Mouse (Mus musculus): ENCODE results near the gene Clcn5. TPM values are rescaled to one million over a fixed set of nuclear protein-coding genes. Genes with fewer than 3 reads are reported as not detected.

Clcn5 gene
- 1.5 and 2.4 TPM in 2 replicates for polyA plus RNA-seq (2012; rRNA removed)

- Histone ChIP-seq H3K36me3 (ENCODE audit: control insufficient read depth, insufficient read depth, low read length) (no peaks in the 10 kb centered on the region), H3K4me3 (ENCODE audit: control insufficient read depth, low read depth, low read length) (peak within 1 kb of the TSS; percentile 79), H3K27ac (ENCODE audit: control insufficient read depth, insufficient read depth, low read depth, low read length) (peak within 1 kb of the TSS; percentile 40), H3K27me3 (ENCODE audit: control insufficient read depth, insufficient read depth, low read length) (no peaks in the 10 kb centered on the region), H3K4me1 (ENCODE audit: control insufficient read depth, insufficient read depth, low read length) (no peaks in the 10 kb centered on the region; the same call in 1 of the 2 replicates)
- TF ChIP-seq POLR2A (IDR thresholded peaks at IDR 0.05; ENCODE audit: control insufficient read depth, low read depth, low read length) (peak; percentile 21; the same call in 1 of the 2 replicates), CTCF (IDR thresholded peaks at IDR 0.05; ENCODE audit: control insufficient read depth, insufficient read depth, insufficient replicate concordance, low read depth, low read length) (no peak)
Measured at GRCm38 (mm10) chrX:7319089-7319721, at the start of gene Clcn5. Gene Clcn5, minus strand, starts transcription at chrX:7319358.

- no peaks in the 10 kb centered on the region for H3K27me3 ChIP-seq (ENCODE audit: control insufficient read depth, insufficient read depth, low read length)
- H3K4me1 ChIP-seq (ENCODE audit: control insufficient read depth, insufficient read depth, low read length): no peaks in the 10 kb centered on the region
- H3K27ac ChIP-seq (ENCODE audit: control insufficient read depth, insufficient read depth, low read depth, low read length): no peak overlapping the region
- no peak overlapping the region for H3K4me3 ChIP-seq (ENCODE audit: control insufficient read depth, low read depth, low read length)
- H3K36me3 ChIP-seq (ENCODE audit: control insufficient read depth, insufficient read depth, low read length): no peaks in the 10 kb centered on the region
- TF ChIP-seq POLR2A (IDR thresholded peaks at IDR 0.05; ENCODE audit: control insufficient read depth, low read depth, low read length): no peak
Measured at GRCm38 (mm10) chrX:7325455-7325854, 6.3 kb upstream of the Clcn5 start.

- no peaks in the 10 kb centered on the region for H3K4me1 ChIP-seq (ENCODE audit: control insufficient read depth, insufficient read depth, low read length)
- TF ChIP-seq CTCF (IDR thresholded peaks at IDR 0.05; ENCODE audit: control insufficient read depth, insufficient read depth, insufficient replicate concordance, low read depth, low read length) (peak; percentile 37; the same call in 1 of the 2 replicates), POLR2A (IDR thresholded peaks at IDR 0.05; ENCODE audit: control insufficient read depth, low read depth, low read length) (no peak)
- H3K27ac ChIP-seq (ENCODE audit: control insufficient read depth, insufficient read depth, low read depth, low read length): no peak overlapping the region
- H3K36me3 ChIP-seq (ENCODE audit: control insufficient read depth, insufficient read depth, low read length): no peaks in the 10 kb centered on the region
- H3K27me3 ChIP-seq (ENCODE audit: control insufficient read depth, insufficient read depth, low read length): no peaks in the 10 kb centered on the region
- H3K4me3 ChIP-seq (ENCODE audit: control insufficient read depth, low read depth, low read length): no peak overlapping the region; the same call in 1 of the 2 replicates
Measured at GRCm38 (mm10) chrX:7322288-7322687, 3.1 kb upstream of the Clcn5 start.

- Histone ChIP-seq H3K4me3 (ENCODE audit: control insufficient read depth, low read depth, low read length) (no peak overlapping the region), H3K27me3 (ENCODE audit: control insufficient read depth, insufficient read depth, low read length) (no peaks in the 10 kb centered on the region), H3K27ac (ENCODE audit: control insufficient read depth, insufficient read depth, low read depth, low read length) (no peak overlapping the region), H3K36me3 (ENCODE audit: control insufficient read depth, insufficient read depth, low read length) (no peaks in the 10 kb centered on the region), H3K4me1 (ENCODE audit: control insufficient read depth, insufficient read depth, low read length) (no peaks in the 10 kb centered on the region)
- no peak for TF ChIP-seq CTCF (IDR thresholded peaks at IDR 0.05; ENCODE audit: control insufficient read depth, insufficient read depth, insufficient replicate concordance, low read depth, low read length)
- no peak for TF ChIP-seq POLR2A (IDR thresholded peaks at IDR 0.05; ENCODE audit: control insufficient read depth, low read depth, low read length)
Measured at GRCm38 (mm10) chrX:7320571-7320970, 1.4 kb upstream of the Clcn5 start.

- no peaks in the 10 kb centered on the region for H3K27me3 ChIP-seq (ENCODE audit: control insufficient read depth, insufficient read depth, low read length)
- H3K4me1 ChIP-seq (ENCODE audit: control insufficient read depth, insufficient read depth, low read length): no peaks in the 10 kb centered on the region; the same call in 1 of the 2 replicates
- peak overlapping the region; percentile 79 for H3K4me3 ChIP-seq (ENCODE audit: control insufficient read depth, low read depth, low read length)
- no peaks in the 10 kb centered on the region for H3K36me3 ChIP-seq (ENCODE audit: control insufficient read depth, insufficient read depth, low read length)
- TF ChIP-seq POLR2A (IDR thresholded peaks at IDR 0.05; ENCODE audit: control insufficient read depth, low read depth, low read length): no peak
- TF ChIP-seq CTCF (IDR thresholded peaks at IDR 0.05; ENCODE audit: control insufficient read depth, insufficient read depth, insufficient replicate concordance, low read depth, low read length): no peak
- peak overlapping the region; percentile 40 for H3K27ac ChIP-seq (ENCODE audit: control insufficient read depth, insufficient read depth, low read depth, low read length)
Measured at GRCm38 (mm10) chrX:7318551-7319025, 570 bp downstream of the Clcn5 start.

- Histone ChIP-seq H3K4me1 (ENCODE audit: control insufficient read depth, insufficient read depth, low read length) (no peaks in the 10 kb centered on the region; the same call in 1 of the 2 replicates), H3K4me3 (ENCODE audit: control insufficient read depth, low read depth, low read length) (no peak overlapping the region), H3K27ac (ENCODE audit: control insufficient read depth, insufficient read depth, low read depth, low read length) (no peak overlapping the region), H3K36me3 (ENCODE audit: control insufficient read depth, insufficient read depth, low read length) (no peaks in the 10 kb centered on the region), H3K27me3 (ENCODE audit: control insufficient read depth, insufficient read depth, low read length) (no peaks in the 10 kb centered on the region)
- no peak for TF ChIP-seq CTCF (IDR thresholded peaks at IDR 0.05; ENCODE audit: control insufficient read depth, insufficient read depth, insufficient replicate concordance, low read depth, low read length)
- no peak for TF ChIP-seq POLR2A (IDR thresholded peaks at IDR 0.05; ENCODE audit: control insufficient read depth, low read depth, low read length)
Measured at GRCm38 (mm10) chrX:7315115-7315514, 4.0 kb downstream of the Clcn5 start.

GRCm38 (mm10) chrX:7314645-7315044 is 4.5 kb downstream of the Clcn5 start:
- Histone ChIP-seq H3K4me1 (ENCODE audit: control insufficient read depth, insufficient read depth, low read length) (no peaks in the 10 kb centered on the region; the same call in 1 of the 2 replicates), H3K27me3 (ENCODE audit: control insufficient read depth, insufficient read depth, low read length) (no peaks in the 10 kb centered on the region), H3K27ac (ENCODE audit: control insufficient read depth, insufficient read depth, low read depth, low read length) (no peak overlapping the region), H3K4me3 (ENCODE audit: control insufficient read depth, low read depth, low read length) (no peak overlapping the region), H3K36me3 (ENCODE audit: control insufficient read depth, insufficient read depth, low read length) (no peaks in the 10 kb centered on the region)
- TF ChIP-seq POLR2A (IDR thresholded peaks at IDR 0.05; ENCODE audit: control insufficient read depth, low read depth, low read length): no peak
- TF ChIP-seq CTCF (IDR thresholded peaks at IDR 0.05; ENCODE audit: control insufficient read depth, insufficient read depth, insufficient replicate concordance, low read depth, low read length): no peak

Measured in testis, adult 2 months (tissue).